Comparison of ENCODE assay signal across 24 mouse cellular contexts in the genomic region with DNA sequence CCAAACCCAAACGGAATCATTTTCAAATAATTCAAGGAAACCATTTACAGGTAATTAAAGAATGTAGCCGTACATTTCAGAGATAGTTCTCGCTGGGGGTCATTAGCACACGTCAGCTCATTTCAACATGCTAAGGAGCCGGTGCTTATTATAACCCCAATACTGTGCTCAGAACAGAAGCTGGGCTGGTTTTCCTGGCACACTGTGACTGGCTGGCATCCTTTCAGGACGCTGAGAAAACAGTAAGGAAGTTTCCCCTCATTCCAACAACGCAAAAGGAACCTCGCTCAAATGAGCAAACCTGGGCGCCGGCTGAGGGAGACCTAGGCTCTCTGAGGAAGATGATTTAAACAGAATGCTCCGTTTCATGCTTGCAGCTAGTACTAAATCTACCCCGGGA. TPM values are rescaled to one million over a fixed set of nuclear protein-coding genes. Genes with fewer than 3 reads are reported as not detected.
A peak's percentile ranks its signal among the peaks of the same experiment; 100 is the strongest.
DNase-seq lines count a peak whose midpoint lies in the region; ATAC-seq and TF ChIP-seq lines count a peak whose summit lies in the region.
"Had no signal": no experiment of that assay in that cellular context is flagged by ENCODE, and none has a peak within 500 bp of the region (broad histone marks: within the 10 kb centered on the region; RNA-seq: fewer than 3 reads in every experiment).

No protein-coding gene starts in this region.

- H3K4me2 ChIP-seq in forebrain, postnatal 0 days (ENCODE audit: low read depth) = peak overlapping the region; percentile 14; the same call in 1 of the 2 replicates
- no peak overlapping the region for H3K4me2 ChIP-seq in forebrain, embryonic 12.5 days
- H3K4me2 ChIP-seq: heart, embryonic 13.5 days; hindbrain, embryonic 13.5 days; limb, embryonic 15.5 days; stomach, embryonic 15.5 days had no signal

- H3K27me3 ChIP-seq in forebrain, postnatal 0 days (ENCODE audit: insufficient read depth, low read length) = no peaks in the 10 kb centered on the region
- H3K27me3 ChIP-seq in forebrain, embryonic 12.5 days = 0 out of 2 replicates have a peak, but pooled peaks cover 3% of the 10 kb centered on the region
- H3K27me3 ChIP-seq: CH12.LX; heart, embryonic 13.5 days; limb, embryonic 15.5 days; stomach, embryonic 15.5 days had no signal

- no peak for TF ChIP-seq CTCF in forebrain, postnatal 0 days (IDR thresholded peaks at IDR 0.05; ENCODE audit: low read depth)

- 22% methylated on average over 12 of the region's 12 CpGs for WGBS in forebrain, postnatal 0 days
- 44% methylated on average over 12 of the region's 12 CpGs for WGBS in forebrain, embryonic 12.5 days

- peak; percentile 87 to 91 for DNase-seq in cerebellum, postnatal 10 days
- DNase-seq in cerebellum, adult 11 months = no peak
- peak; percentile 54 for DNase-seq in forebrain, postnatal 0 days
- peak; percentile 8 to 29 for DNase-seq in layer of hippocampus, postnatal 10 days (ENCODE audit: low spot score in 2 of 2)
- no peak for DNase-seq in layer of hippocampus, adult 11-12 months (ENCODE audit: low spot score)
- peak; percentile 5 for DNase-seq in right cerebral cortex, adult 2 months (ENCODE audit: low spot score in 2 of 2)
- no peak for DNase-seq in right cerebral cortex, adult 18-20 months
- DNase-seq: adrenal gland, adult 2 months; cerebellum, adult 18-20 months; gastrocnemius, postnatal 36 days; kidney, adult 11 months; lung, postnatal 10 days had no signal

- H3K27ac ChIP-seq in forebrain, postnatal 0 days (ENCODE audit: low read depth, low read length) = no peak overlapping the region
- no peak overlapping the region for H3K27ac ChIP-seq in forebrain, embryonic 12.5 days
- H3K27ac ChIP-seq: embryonic facial prominence, embryonic 10.5 days; heart, embryonic 13.5 days; hindbrain, embryonic 13.5 days; kidney, postnatal 0 days; layer of hippocampus, adult 2 months; limb, embryonic 15.5 days; stomach, embryonic 15.5 days had no signal

- H3K9ac ChIP-seq in forebrain, postnatal 0 days = no peak overlapping the region
- H3K9ac ChIP-seq in forebrain, embryonic 12.5 days = no peak overlapping the region
- H3K9ac ChIP-seq: heart, embryonic 13.5 days; hindbrain, embryonic 13.5 days; limb, embryonic 15.5 days; stomach, embryonic 15.5 days had no signal

- H3K9me3 ChIP-seq in forebrain, postnatal 0 days (ENCODE audit: low read length) = no peaks in the 10 kb centered on the region
- no peaks in the 10 kb centered on the region for H3K9me3 ChIP-seq in forebrain, embryonic 12.5 days
- H3K9me3 ChIP-seq: embryonic facial prominence, embryonic 10.5 days; heart, embryonic 13.5 days; hindbrain, embryonic 13.5 days; limb, embryonic 15.5 days; stomach, embryonic 15.5 days had no signal

- no peak overlapping the region for H3K4me3 ChIP-seq in forebrain, postnatal 0 days (ENCODE audit: low read depth, low read length)
- no peak overlapping the region for H3K4me3 ChIP-seq in forebrain, embryonic 12.5 days (replicated peaks)
- H3K4me3 ChIP-seq: embryonic facial prominence, embryonic 10.5 days; heart, embryonic 13.5 days; hindbrain, embryonic 13.5 days; layer of hippocampus, adult 2 months; limb, embryonic 15.5 days; stomach, embryonic 15.5 days had no signal

- ATAC-seq in forebrain, postnatal 0 days = no peak
- no peak for ATAC-seq in forebrain, embryonic 12.5 days (ENCODE audit: low FRiP score)

- no peaks in the 10 kb centered on the region for H3K36me3 ChIP-seq in forebrain, postnatal 0 days (ENCODE audit: insufficient read depth)
- no peaks in the 10 kb centered on the region for H3K36me3 ChIP-seq in forebrain, embryonic 12.5 days (replicated peaks)
- H3K36me3 ChIP-seq: embryonic facial prominence, embryonic 10.5 days; heart, embryonic 13.5 days; hindbrain, embryonic 13.5 days; limb, embryonic 15.5 days; stomach, embryonic 15.5 days had no signal

- peaks cover 4% of the 10 kb centered on the region; the same call in 1 of the 2 replicates for H3K4me1 ChIP-seq in forebrain, postnatal 0 days (ENCODE audit: insufficient read depth)
- H3K4me1 ChIP-seq in forebrain, embryonic 12.5 days = peaks cover 30% of the 10 kb centered on the region
- H3K4me1 ChIP-seq: stomach, embryonic 15.5 days had no signal

RNA-seq across cellular contexts. Expression of gene D1Pas1, which starts 43.2 kb away (rescaled TPM):
- total RNA-seq in forebrain, postnatal 0 days (2014; rRNA removed) = not detected in 2 replicates
- polyA plus RNA-seq in forebrain, postnatal 0 days (2015; fragmentation: Nextera tagmentation; extraction: Ambion mirVana) = 0.12 TPM in 1 of 2 replicates, not detected in the other
- polyA plus RNA-seq in forebrain, embryonic 12.5 days (2016; fragmentation: Nextera tagmentation; extraction: Ambion mirVana) = 0.08 TPM in 1 of 2 replicates, not detected in the other
- total RNA-seq in layer of hippocampus, postnatal 10 days (2021) = under 1 TPM; 0.13 to 0.14 TPM
- total RNA-seq: CH12.LX; gastrocnemius, postnatal 36 days; megakaryocyte, adult 5-6 weeks had no signal
- polyA plus RNA-seq: adrenal gland, adult 2 months; kidney, postnatal 0 days; liver, embryonic 16.5 days; spleen, adult 2 months had no signal

Comparison
In these comparisons a context has a peak if more than half of its experiments do, and no peak if none do; other contexts are left out.
1. DNase-seq: peak in cerebellum, postnatal 10 days (2 of 2), forebrain, postnatal 0 days (single experiment), layer of hippocampus, postnatal 10 days (2 of 2) and right cerebral cortex, adult 2 months (2 of 2); none in cerebellum, adult 11 months (single experiment), layer of hippocampus, adult 11-12 months (single experiment) and right cerebral cortex, adult 18-20 months (single experiment).